Mouse (Mus musculus): ENCODE data around the gene Aldh3b1. TPM values are rescaled to one million over a fixed set of nuclear protein-coding genes. Genes with fewer than 3 reads are reported as not detected.
"Not testable (repeated sequence)": the region's sequence is repeated elsewhere in the genome, so short reads cannot be mapped to it uniquely, and the experiment has no call there.

The Aldh3b1 gene
- 0.80 and 1.1 TPM in 2 replicates for polyA plus RNA-seq (2015; fragmentation: Nextera tagmentation; extraction: Ambion mirVana)

DNA sequence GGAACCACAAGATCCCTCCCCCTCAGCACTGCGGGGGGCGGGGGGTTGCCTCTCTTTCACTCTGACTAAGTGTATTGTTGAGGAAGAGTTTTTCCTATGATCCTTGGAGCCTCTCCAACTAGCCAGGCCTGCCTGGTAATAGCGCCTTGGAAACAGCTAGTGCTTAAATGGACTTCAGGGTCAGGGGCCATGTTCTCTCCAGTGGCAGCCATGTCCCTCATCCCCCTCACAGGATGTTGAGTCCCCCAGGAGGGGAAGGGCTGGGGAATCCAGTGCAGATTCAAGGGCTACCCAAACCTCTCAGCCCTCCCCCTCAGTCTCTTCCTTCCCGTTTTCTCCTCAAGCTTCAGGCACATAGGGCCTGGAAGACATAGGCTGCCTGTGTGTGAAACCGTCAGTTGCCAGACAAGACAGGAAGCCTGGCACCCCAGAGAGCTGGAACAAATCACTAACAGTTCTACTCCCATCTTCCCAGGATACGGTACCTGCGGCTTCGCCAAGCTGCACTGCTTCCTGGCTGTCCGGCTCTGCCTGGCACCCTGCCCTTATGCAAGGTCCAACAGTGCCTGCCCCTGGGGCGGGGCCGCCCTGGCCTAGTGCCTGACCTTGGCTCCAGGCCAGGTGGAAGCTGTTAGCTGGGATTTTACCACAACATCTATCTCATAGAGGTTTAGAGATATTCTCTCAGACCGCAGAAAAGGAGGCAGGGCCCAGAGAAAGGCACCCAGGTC is at the start of gene Aldh3b1:
TSS of gene Aldh3b1 (minus strand) at position 598 of the 731 bp plus-strand sequence.
- H3K9ac ChIP-seq (replicated peaks) = peak within 1 kb of the TSS; percentile 33; the same call in 1 of the 2 replicates

DNA sequence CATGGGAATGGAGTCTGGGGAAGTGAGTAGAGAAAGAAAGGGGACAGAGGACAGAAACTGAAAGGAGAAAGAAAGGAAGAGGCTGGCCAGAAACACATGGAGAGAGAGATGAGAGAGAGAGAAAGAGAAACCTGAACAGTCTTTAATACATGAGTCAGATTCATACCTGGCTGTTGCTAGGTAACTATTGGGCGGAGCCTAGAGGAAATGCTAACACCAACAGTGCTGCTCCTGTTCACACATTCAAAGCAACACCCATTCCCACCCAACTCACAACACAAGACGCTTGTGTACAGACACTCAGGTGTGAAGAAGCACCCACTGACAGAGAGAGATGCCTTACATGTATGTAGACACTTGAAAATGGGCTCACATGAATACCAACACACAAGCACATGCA is 46.3 kb upstream of the Aldh3b1 start:
- 76% methylated on average over 2 of the region's 2 CpGs for WGBS
- no peaks in the 10 kb centered on the region for H3K9me3 ChIP-seq
- H3K27ac ChIP-seq = no peak overlapping the region
- no peak overlapping the region for H3K9ac ChIP-seq (replicated peaks)
- H3K4me2 ChIP-seq (replicated peaks) = no peak overlapping the region
- ATAC-seq = no peak
- H3K4me3 ChIP-seq (replicated peaks) = no peak overlapping the region
- 0 out of 2 replicates have a peak, but pooled peaks cover 3% of the 10 kb centered on the region for H3K4me1 ChIP-seq (replicated peaks)
- H3K36me3 ChIP-seq = no peaks in the 10 kb centered on the region
- no peaks in the 10 kb centered on the region for H3K27me3 ChIP-seq

More for the DNA sequence above, at the start of gene Aldh3b1:
- no peaks in the 10 kb centered on the region for H3K27me3 ChIP-seq
- peaks cover 15% of the 10 kb centered on the region for H3K4me1 ChIP-seq (replicated peaks)
- H3K36me3 ChIP-seq = no peaks in the 10 kb centered on the region
- WGBS = 62% methylated on average over 12 of the region's 12 CpGs
- H3K9me3 ChIP-seq = no peaks in the 10 kb centered on the region
- H3K27ac ChIP-seq = peak within 1 kb of the TSS; percentile 32; the same call in 1 of the 2 replicates
- H3K4me2 ChIP-seq (replicated peaks) = no peak within 1 kb of the TSS
- peak; percentile 56; the same call in 1 of the 2 replicates for ATAC-seq
- H3K4me3 ChIP-seq (replicated peaks) = no peak within 1 kb of the TSS

DNA sequence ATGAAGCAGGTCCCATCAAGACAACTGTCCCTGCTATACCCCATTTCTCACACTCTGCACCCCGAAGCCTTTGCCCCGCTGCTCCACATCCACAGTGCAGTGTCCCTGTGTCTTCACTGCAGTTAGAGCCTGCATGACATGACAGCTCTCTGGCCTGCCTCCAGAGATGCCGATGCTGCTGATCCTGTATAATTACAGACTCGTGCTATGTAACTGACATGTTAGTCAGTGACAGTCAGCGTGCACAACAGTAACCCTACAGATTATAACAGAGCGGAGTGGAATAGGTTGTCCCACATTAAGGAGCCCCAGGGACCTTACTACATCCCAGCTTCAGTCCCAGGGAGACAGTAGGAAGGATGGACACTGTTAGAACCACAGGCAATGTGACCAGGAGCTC is 45.0 kb upstream of the Aldh3b1 start:
- H3K4me2 ChIP-seq (replicated peaks); H3K4me1 ChIP-seq (replicated peaks); H3K9ac ChIP-seq (replicated peaks); H3K4me3 ChIP-seq (replicated peaks); H3K9me3 ChIP-seq; H3K27me3 ChIP-seq; H3K27ac ChIP-seq; ATAC-seq; H3K36me3 ChIP-seq: not testable (repeated sequence)
- 77% methylated on average over 6 of the region's 6 CpGs for WGBS

DNA sequence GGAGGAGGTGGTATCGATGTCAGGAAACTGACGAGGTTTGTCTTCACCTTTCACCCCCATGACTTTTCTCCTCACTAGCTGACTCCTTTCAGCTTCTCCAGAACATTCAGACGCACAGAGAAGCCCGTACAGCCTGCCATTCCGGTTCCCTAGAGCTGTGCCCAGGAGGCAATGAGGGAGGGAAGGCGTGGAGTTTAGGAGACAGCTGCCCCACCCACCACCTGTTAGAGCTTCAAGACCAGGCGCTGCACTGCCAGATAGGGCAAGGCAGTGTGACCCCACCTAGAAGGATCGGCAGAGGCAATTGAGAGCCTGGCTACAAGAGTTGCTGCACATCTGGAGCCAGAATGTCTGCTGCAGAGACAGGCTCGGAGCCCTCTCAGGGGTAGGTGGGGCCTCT is 42.6 kb upstream of the Aldh3b1 start, which contains the start of gene Aldh3b2:
TSS of gene Aldh3b2 (plus strand) at position 100 of the 400 bp plus-strand sequence.
- ATAC-seq = no peak
- Histone ChIP-seq H3K9me3 (no peaks in the 10 kb centered on the region), H3K9ac (replicated peaks) (no peak within 1 kb of the TSS), H3K4me1 (replicated peaks) (no peaks in the 10 kb centered on the region), H3K4me3 (replicated peaks) (no peak within 1 kb of the TSS), H3K36me3 (no peaks in the 10 kb centered on the region), H3K4me2 (replicated peaks) (no peak within 1 kb of the TSS), H3K27ac (no peak within 1 kb of the TSS), H3K27me3 (no peaks in the 10 kb centered on the region)
- WGBS = 57% methylated on average over 9 of the region's 9 CpGs

DNA sequence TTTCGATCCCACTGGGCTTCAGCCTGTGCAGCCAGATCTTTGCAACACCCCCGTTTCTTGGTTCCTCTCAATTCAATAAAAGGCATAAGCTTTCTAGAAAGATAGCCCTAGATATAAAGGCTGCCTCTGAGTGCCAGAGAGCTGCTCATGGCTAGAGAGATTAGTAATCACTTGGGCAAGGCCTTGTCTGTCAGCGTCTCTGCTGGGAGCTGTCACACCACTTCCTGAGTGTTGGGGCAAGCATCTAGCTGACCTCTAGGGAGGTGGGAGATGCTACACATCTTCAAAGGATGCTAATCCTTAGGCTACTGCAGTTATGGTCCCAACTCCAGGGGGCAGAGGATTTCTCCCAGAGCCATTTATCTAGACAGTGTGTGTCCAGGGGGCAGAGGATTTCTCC is 37.6 kb upstream of the Aldh3b1 start:
- no peaks in the 10 kb centered on the region for H3K9me3 ChIP-seq
- no peak overlapping the region for H3K4me2 ChIP-seq (replicated peaks)
- H3K4me3 ChIP-seq (replicated peaks) = no peak overlapping the region
- no peak overlapping the region for H3K27ac ChIP-seq
- no peaks in the 10 kb centered on the region for H3K27me3 ChIP-seq
- 63% methylated on average over 3 of the region's 3 CpGs for WGBS
- H3K9ac ChIP-seq (replicated peaks) = no peak overlapping the region
- no peak for ATAC-seq
- no peaks in the 10 kb centered on the region for H3K36me3 ChIP-seq
- no peaks in the 10 kb centered on the region for H3K4me1 ChIP-seq (replicated peaks)

DNA sequence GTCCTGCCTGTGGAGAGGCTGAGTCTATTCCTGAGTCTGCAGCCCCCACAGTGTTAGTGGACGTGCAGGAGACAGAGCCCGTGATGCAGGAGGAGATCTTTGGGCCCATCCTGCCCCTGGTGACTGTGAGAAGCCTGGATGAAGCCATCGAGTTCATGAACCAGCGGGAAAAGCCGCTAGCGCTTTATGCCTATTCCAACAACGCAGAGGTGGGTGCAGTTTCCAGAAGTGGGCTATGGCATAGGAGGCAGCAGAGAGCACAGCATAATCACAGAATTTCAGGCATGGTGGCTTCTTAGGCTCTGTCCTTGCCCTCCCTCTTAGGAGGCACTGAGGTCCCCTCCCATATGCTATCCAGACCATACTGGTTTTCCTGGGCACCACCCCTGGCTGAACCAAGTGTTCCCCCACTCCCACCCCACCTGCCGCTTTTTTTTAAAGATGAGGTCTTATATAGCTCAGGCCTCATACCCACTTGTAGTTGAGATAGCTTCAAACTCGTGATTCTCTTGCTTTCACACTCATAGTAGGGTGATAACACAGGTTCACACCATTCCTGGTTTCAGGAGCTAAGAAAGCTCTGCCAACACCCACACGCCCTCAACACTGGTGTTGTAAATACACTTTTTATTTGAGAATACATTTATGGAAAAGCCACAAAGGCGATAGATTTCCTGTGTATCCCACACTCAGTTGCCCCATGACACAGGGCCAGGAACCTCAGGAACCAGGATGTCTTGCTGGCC is 36.9 kb upstream of the Aldh3b1 start:
- H3K9ac ChIP-seq (replicated peaks) = no peak overlapping the region
- H3K4me3 ChIP-seq (replicated peaks) = no peak overlapping the region
- H3K9me3 ChIP-seq = no peaks in the 10 kb centered on the region
- no peaks in the 10 kb centered on the region for H3K36me3 ChIP-seq
- H3K4me2 ChIP-seq (replicated peaks) = no peak overlapping the region
- no peak for ATAC-seq
- H3K27me3 ChIP-seq = no peaks in the 10 kb centered on the region
- 72% methylated on average over 11 of the region's 11 CpGs for WGBS
- H3K4me1 ChIP-seq (replicated peaks) = no peaks in the 10 kb centered on the region
- H3K27ac ChIP-seq = no peak overlapping the region

DNA sequence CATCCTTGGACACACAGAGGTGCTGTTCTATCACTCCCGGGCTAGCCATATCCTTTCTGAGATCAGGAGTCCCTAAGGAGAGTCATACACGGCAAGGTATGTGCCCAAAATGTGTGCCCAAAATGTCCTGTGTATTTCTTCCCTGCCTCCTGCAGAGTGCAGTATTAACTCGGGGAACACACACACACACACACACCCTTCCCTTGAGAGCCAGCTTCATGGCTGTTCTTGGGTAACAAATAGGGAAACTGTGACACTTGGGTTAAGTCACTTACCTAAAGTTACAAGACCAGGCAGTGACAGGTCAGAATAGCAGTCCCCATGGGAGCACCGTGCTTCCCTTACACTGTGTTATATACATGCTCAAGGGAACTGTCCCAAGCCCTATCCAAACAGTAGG is 34.4 kb upstream of the Aldh3b1 start:
- Histone ChIP-seq H3K9me3 (no peaks in the 10 kb centered on the region), H3K4me2 (replicated peaks) (no peak overlapping the region), H3K36me3 (no peaks in the 10 kb centered on the region), H3K9ac (replicated peaks) (no peak overlapping the region), H3K27me3 (no peaks in the 10 kb centered on the region), H3K4me1 (replicated peaks) (no peaks in the 10 kb centered on the region), H3K4me3 (replicated peaks) (no peak overlapping the region), H3K27ac (no peak overlapping the region)
- 76% methylated on average over 4 of the region's 4 CpGs for WGBS
- no peak for ATAC-seq

DNA sequence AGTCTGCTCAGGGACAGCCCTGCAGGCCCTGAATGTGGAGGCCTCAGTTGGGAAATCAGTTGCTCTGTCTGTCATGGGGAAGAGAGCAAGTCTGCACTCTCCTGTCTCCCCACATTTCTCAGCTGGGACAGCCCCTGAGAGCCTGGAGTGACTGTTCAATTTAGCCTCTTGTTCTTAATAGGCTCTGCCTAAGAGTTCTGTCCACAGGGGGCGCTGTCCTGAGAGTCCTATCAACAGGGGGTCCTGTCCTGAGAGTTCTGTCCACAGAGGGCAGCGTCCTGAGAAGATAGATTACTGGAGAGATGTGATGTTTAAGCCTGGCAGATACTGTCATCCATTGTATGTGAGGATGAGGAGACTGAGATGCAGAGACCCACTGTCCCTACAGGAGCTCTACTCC is 32.9 kb upstream of the Aldh3b1 start:
- H3K4me1 ChIP-seq (replicated peaks) = no peaks in the 10 kb centered on the region
- H3K4me2 ChIP-seq (replicated peaks) = no peak overlapping the region
- H3K27me3 ChIP-seq = no peaks in the 10 kb centered on the region
- H3K36me3 ChIP-seq = no peaks in the 10 kb centered on the region
- no peak overlapping the region for H3K27ac ChIP-seq
- WGBS = 17% methylated on average over 2 of the region's 2 CpGs
- H3K9ac ChIP-seq (replicated peaks) = no peak overlapping the region
- no peak overlapping the region for H3K4me3 ChIP-seq (replicated peaks)
- H3K9me3 ChIP-seq = no peaks in the 10 kb centered on the region
- no peak for ATAC-seq

DNA sequence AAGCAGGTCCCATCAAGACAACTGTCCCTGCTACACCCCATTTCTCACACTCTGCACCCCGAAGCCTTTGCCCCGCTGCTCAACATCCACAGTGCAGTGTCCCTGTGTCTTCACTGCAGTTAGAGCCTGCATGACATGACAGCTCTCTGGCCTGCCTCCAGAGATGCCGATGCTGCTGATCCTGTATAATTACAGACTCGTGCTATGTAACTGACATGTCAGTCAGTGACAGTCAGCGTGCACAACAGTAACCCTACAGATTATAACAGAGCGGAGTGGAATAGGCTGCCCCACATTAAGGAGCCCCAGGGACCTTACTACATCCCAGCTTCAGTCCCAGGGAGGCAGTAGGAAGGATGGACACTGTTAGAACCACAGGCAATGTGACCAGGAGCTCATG is 32.2 kb upstream of the Aldh3b1 start:
- not testable (repeated sequence) for H3K27me3 ChIP-seq; H3K36me3 ChIP-seq; H3K4me3 ChIP-seq (replicated peaks); H3K4me2 ChIP-seq (replicated peaks); H3K9ac ChIP-seq (replicated peaks); H3K9me3 ChIP-seq; ATAC-seq; H3K27ac ChIP-seq; H3K4me1 ChIP-seq (replicated peaks)
- WGBS = 85% methylated on average over 6 of the region's 6 CpGs

DNA sequence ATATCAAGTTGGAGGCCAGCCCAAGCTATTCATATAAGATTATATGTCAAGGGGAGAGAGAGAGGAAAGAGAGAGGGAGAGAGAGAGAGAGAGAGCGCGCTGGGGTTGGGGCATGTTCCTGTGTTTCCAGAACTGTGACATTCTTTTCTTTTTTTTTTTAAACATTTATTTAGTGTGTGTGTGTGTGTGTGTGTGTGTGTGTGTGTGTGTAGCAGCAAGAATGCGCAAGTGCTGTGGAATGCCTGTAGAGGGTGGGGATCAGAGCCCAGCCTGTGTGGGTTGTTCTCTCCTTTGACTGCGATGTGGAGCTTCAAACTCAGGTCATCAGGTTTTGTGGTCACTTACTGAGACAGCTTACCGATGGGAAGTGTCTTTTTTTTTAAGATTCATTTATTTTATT is 30.6 kb upstream of the Aldh3b1 start:
- Histone ChIP-seq H3K4me3 (replicated peaks) (no peak overlapping the region), H3K9ac (replicated peaks) (no peak overlapping the region), H3K27me3 (0 out of 2 replicates have a peak, but pooled peaks cover 3% of the 10 kb centered on the region), H3K27ac (no peak overlapping the region), H3K36me3 (no peaks in the 10 kb centered on the region), H3K9me3 (no peaks in the 10 kb centered on the region), H3K4me2 (replicated peaks) (no peak overlapping the region), H3K4me1 (replicated peaks) (no peaks in the 10 kb centered on the region)
- ATAC-seq = no peak
- 88% methylated on average over 5 of the region's 5 CpGs for WGBS

DNA sequence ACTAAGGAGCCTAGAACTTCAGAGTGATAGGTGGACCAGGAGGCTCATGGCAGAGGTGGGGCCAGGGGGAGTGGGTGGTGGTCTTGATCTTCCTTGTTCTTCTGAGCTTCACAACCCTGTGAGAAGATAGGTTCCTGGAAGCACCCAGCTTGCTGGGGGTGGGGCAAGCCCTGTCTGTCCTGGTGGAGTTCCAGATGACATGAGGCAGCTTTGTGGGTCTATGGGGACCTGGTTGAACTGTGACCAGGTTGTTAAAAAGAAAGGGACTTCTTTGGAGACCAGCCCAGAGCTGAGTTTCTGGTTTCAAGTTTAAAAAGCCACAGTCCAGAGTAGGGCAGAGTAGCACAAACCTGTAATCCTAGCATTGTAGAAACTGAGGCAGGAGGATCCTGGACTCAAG is 29.4 kb upstream of the Aldh3b1 start:
- no peak for ATAC-seq
- H3K4me1 ChIP-seq (replicated peaks) = no peaks in the 10 kb centered on the region
- no peak overlapping the region for H3K9ac ChIP-seq (replicated peaks)
- H3K27ac ChIP-seq = no peak overlapping the region
- no peak overlapping the region for H3K4me3 ChIP-seq (replicated peaks)
- H3K9me3 ChIP-seq = no peaks in the 10 kb centered on the region
- H3K4me2 ChIP-seq (replicated peaks) = no peak overlapping the region
- H3K36me3 ChIP-seq = no peaks in the 10 kb centered on the region
- 0 out of 2 replicates have a peak, but pooled peaks cover 3% of the 10 kb centered on the region for H3K27me3 ChIP-seq

DNA sequence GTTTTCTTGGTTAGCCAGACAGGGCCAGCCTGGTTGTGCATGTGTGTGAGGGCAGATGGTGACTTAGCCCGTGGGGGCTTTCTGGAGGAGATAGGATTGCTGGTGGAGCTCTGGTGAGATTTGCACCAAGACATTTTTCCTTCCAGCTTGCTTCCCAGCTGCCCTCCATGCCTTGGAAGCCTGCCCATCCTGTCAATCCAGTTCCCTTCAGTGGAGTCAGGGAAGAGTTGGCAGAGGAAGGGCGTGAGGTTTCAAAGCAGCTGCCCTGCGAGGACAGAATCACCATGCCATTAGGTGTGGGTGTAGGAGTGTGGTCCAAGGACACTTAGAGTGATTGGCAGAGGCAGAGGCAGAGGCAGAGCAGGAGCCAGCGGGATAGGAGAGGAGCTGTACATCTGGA is 28.9 kb upstream of the Aldh3b1 start, which contains the start of gene Aldh3b3:
TSS of gene Aldh3b3 (plus strand) at position 176 of the 400 bp plus-strand sequence.
- no peaks in the 10 kb centered on the region for H3K36me3 ChIP-seq
- H3K4me3 ChIP-seq (replicated peaks) = no peak within 1 kb of the TSS
- no peak for ATAC-seq
- H3K9ac ChIP-seq (replicated peaks) = no peak within 1 kb of the TSS
- H3K4me2 ChIP-seq (replicated peaks) = no peak within 1 kb of the TSS
- WGBS = 79% methylated on average over 4 of the region's 4 CpGs
- no peaks in the 10 kb centered on the region for H3K9me3 ChIP-seq
- no peaks in the 10 kb centered on the region for H3K4me1 ChIP-seq (replicated peaks)
- H3K27ac ChIP-seq = no peak within 1 kb of the TSS
- H3K27me3 ChIP-seq = 0 out of 2 replicates have a peak, but pooled peaks cover 3% of the 10 kb centered on the region

Measured in midbrain, embryonic 13.5 days (tissue).